ENCODE assay signal across 1 mouse cellular context in the genomic region with DNA sequence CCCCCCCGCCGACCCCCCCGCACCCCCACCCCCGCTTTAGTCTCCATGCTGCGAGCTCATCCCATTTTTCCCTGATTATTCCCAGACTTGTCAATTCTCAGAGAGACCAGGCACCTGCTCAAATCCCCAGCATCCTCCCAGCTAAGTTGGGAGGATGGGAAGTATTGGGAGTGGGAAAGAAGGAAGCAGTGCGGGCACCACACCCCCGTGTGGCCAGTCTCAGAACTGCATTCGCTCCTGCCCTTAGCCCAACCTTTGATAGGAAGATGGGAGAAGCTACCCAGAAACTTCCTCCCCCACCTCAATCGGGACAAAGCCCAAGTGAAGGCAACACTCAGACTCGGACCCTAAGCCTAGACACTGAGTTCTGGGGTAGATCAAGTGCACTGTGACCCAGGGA.
A peak's percentile ranks its signal among the peaks of the same experiment; 100 is the strongest.
TF ChIP-seq lines count a peak whose summit lies in the region.

No protein-coding gene starts in this region.

TF ChIP-seq in ES-E14, 5 proteins besides CTCF, POLR2A, EP300 and RAD21:
- TF ChIP-seq ZNF384 (IDR thresholded peaks at IDR 0.05; ENCODE audit: low read depth, low read length) (no peak), ZC3H11A (IDR thresholded peaks at IDR 0.05; ENCODE audit: borderline replicate concordance, low read depth, low read length) (peak; percentile 55; the same call in 1 of the 2 replicates)
